Mouse (Mus musculus): Measurements from ENCODE around the gene Snrnp70.

DNA sequence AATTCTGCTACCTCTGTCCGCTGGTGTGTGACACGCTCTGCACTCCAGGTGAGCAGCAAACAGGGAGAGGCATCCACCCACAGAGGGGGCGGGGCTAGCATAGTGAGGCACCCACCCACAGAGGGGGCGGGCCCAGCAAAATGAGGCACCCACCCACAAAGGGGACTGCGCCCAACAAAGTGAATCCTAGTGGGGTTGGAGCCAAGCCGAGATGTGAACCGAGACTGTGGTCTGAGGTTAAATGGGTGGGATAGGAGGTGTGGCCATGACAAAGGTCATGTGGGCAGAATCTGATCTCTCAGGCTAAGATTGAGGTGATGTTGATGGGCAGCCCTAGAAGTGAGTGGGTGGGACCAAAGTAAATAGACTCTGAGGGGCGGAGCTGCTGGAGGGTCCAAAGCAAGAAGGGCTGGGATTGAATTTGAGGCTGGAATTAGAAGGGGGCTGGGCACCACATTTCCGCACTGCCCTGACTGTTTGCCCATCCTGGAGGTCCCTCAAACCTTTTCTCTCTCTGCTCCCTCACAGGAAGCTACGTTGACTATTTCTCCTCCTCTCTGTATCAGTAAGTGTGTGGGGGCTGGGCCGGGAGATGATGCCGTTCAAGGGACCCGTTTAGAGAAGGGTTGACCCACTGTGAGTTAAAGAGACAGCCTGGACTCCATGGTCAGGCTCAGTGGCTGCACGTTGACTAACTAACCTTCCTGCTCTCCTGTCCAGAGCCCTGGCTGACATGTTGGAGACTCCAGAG is 57.2 kb downstream of the Snrnp70 start:
- TF ChIP-seq POLR2A (IDR thresholded peaks at IDR 0.05; ENCODE audit: low read depth, low read length) (no peak), CTCF (IDR thresholded peaks at IDR 0.05; ENCODE audit: borderline replicate concordance, insufficient read depth, low read length) (no peak)

Data from embryonic fibroblast, embryonic 13.5 days (primary cell).